Mouse (Mus musculus): ENCODE measurements at regions not wholly inside any gene's neighbourhood (a gene's known extent, or its start where the extent isn't known, plus 50 kb on each side); places are given as distances from the start of the nearest gene placed in this dataset.

GRCm38 (mm10) chr16:93448124-93448523, 155.7 kb downstream of the Setd4 start:
- TF ChIP-seq POLR2A (IDR thresholded peaks at IDR 0.05; ENCODE audit: insufficient read length, low read depth) (no peak), POLR2AphosphoS2 (IDR thresholded peaks at IDR 0.05; ENCODE audit: insufficient read length, low read depth) (no peak), USF1 (IDR thresholded peaks at IDR 0.05; ENCODE audit: low read depth) (no peak), SRF (IDR thresholded peaks at IDR 0.05; ENCODE audit: control insufficient read depth, insufficient read length, low read depth) (no peak)
